Mouse (Mus musculus): Measurements from ENCODE around the gene Car14. TPM values are rescaled to one million over a fixed set of nuclear protein-coding genes. Genes with fewer than 3 reads are reported as not detected.
A peak's percentile ranks its signal among the peaks of the same experiment; 100 is the strongest.
"Not testable (repeated sequence)": the region's sequence is repeated elsewhere in the genome, so short reads cannot be mapped to it uniquely, and the experiment has no call there.

Car14 gene
- polyA plus RNA-seq (2012; rRNA removed): 49.8 and 63.2 TPM in 2 replicates

DNA sequence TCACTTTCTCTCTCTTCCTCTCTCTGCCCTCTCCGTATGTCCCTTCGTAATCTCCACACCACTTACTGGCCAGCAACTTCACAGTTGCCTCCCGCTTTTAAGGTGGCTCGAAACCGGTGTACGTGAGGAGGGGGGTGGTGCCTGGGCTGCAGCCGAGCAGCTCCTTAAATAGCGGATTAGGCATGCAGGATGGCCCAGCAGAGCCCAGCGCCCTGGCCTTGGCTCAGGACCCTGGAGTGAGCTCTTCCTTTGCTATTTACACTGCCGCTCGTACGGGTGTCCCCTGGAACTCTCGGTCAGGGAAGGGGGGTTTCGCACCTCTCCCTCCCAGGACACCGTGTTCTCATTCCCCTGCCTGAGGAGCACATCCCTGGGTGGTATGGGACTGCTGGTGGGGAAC lies at the start of gene Car14:
Gene Car14, minus strand, starts transcription at position 124 of the 400 bp plus-strand sequence.
- TF ChIP-seq POLR2A (IDR thresholded peaks at IDR 0.05; ENCODE audit: borderline replicate concordance, insufficient read depth, low read length): no peak
- no peak for TF ChIP-seq CTCF (IDR thresholded peaks at IDR 0.05; ENCODE audit: borderline replicate concordance, insufficient read depth, low read depth, low read length)
- WGBS: 2% methylated on average over 15 of the region's 15 CpGs
- H3K4me1 ChIP-seq (ENCODE audit: control insufficient read depth, insufficient read depth, low read length): peaks cover 4% of the 10 kb centered on the region; the same call in 1 of the 2 replicates
- H3K27ac ChIP-seq (ENCODE audit: insufficient read depth, low read length): peak within 1 kb of the TSS; percentile 7; the same call in 1 of the 2 replicates
- DNase-seq: no peak
- no peaks in the 10 kb centered on the region for H3K27me3 ChIP-seq (ENCODE audit: control insufficient read depth, insufficient read depth, low read length)
- H3K4me3 ChIP-seq (replicated peaks; ENCODE audit: insufficient read depth, low read depth, low read length): peak within 1 kb of the TSS; percentile 34

DNA sequence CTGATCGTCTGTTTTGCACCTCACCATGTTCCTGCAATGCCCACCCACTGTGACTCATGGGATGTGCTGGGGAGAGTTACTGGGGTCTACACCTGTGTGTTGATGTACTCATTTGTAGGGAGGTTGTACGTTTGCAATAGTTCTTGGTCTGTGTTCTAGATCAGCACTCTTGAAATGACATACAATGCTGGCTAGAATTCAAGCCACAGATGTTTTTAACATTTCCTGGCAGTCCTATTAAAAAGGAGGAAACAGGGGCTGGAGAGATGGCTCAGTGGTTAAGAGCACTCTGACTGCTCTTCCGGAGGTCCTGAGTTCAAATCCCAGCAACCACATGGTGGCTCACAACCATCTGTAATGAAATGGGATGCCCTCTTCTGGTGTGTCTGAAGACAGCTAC lies 49.0 kb upstream of the Car14 start:
- TF ChIP-seq POLR2A (IDR thresholded peaks at IDR 0.05; ENCODE audit: borderline replicate concordance, insufficient read depth, low read length) (no peak), CTCF (IDR thresholded peaks at IDR 0.05; ENCODE audit: borderline replicate concordance, insufficient read depth, low read depth, low read length) (no peak)
- H3K27ac ChIP-seq (ENCODE audit: insufficient read depth, low read length): no peak overlapping the region
- no peak overlapping the region for H3K4me3 ChIP-seq (replicated peaks; ENCODE audit: insufficient read depth, low read depth, low read length)
- WGBS: 40% methylated on average over 3 of the region's 3 CpGs
- H3K4me1 ChIP-seq (ENCODE audit: control insufficient read depth, insufficient read depth, low read length): no peaks in the 10 kb centered on the region
- no peaks in the 10 kb centered on the region for H3K27me3 ChIP-seq (ENCODE audit: control insufficient read depth, insufficient read depth, low read length)
- no peak for DNase-seq

DNA sequence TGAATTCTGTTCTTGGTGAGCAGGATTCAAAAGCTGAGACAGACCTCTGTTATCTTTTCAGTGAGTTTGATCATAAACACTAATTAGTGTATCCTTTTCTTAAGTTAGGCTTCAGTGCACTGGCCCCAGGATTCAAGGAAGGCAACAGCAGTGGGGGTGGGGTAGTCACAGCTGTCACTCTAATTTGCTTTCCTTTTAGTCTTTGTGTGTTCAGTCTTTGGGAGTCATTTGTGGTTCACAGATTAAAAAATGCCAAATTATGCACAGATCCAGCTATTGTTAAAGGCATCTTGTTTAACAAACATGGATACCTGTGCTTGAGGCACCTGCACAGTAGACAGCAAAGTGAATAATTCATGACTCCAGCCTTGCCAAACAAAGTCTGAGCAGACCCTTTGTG lies 48.5 kb upstream of the Car14 start:
- Histone ChIP-seq H3K27me3 (ENCODE audit: control insufficient read depth, insufficient read depth, low read length) (no peaks in the 10 kb centered on the region), H3K4me3 (replicated peaks; ENCODE audit: insufficient read depth, low read depth, low read length) (no peak overlapping the region), H3K4me1 (ENCODE audit: control insufficient read depth, insufficient read depth, low read length) (no peaks in the 10 kb centered on the region), H3K27ac (ENCODE audit: insufficient read depth, low read length) (no peak overlapping the region)
- TF ChIP-seq POLR2A (IDR thresholded peaks at IDR 0.05; ENCODE audit: borderline replicate concordance, insufficient read depth, low read length): no peak
- no peak for TF ChIP-seq CTCF (IDR thresholded peaks at IDR 0.05; ENCODE audit: borderline replicate concordance, insufficient read depth, low read depth, low read length)
- DNase-seq: no peak

DNA sequence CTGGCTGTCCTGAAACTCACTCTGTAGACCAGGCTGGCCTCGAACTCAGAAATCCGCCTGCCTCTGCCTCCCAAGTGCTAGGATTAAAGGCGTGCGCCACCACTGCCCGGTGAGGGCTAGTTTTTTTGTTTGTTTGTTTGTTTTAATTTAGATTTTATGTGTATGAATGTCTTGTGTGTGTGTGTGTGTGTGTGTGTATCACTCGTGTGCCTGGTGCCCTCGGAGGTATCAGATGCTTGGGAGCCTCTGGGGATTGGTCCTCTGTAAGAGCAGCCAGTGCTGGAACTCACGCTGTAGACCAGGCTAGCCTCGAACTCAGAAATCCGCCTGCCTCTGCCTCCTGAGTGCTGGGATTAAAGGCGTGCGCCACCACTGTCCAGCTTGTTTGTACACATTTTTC lies 47.1 kb upstream of the Car14 start:
- peak overlapping the region; percentile 81 for H3K27ac ChIP-seq (ENCODE audit: insufficient read depth, low read length)
- not testable (repeated sequence) for H3K27me3 ChIP-seq (ENCODE audit: control insufficient read depth, insufficient read depth, low read length); H3K4me1 ChIP-seq (ENCODE audit: control insufficient read depth, insufficient read depth, low read length)
- 63% methylated on average over 12 of the region's 12 CpGs for WGBS
- H3K4me3 ChIP-seq (replicated peaks; ENCODE audit: insufficient read depth, low read depth, low read length): peak overlapping the region; percentile 71
- peak in 1 of 2 experiments; percentile 44 for DNase-seq

DNA sequence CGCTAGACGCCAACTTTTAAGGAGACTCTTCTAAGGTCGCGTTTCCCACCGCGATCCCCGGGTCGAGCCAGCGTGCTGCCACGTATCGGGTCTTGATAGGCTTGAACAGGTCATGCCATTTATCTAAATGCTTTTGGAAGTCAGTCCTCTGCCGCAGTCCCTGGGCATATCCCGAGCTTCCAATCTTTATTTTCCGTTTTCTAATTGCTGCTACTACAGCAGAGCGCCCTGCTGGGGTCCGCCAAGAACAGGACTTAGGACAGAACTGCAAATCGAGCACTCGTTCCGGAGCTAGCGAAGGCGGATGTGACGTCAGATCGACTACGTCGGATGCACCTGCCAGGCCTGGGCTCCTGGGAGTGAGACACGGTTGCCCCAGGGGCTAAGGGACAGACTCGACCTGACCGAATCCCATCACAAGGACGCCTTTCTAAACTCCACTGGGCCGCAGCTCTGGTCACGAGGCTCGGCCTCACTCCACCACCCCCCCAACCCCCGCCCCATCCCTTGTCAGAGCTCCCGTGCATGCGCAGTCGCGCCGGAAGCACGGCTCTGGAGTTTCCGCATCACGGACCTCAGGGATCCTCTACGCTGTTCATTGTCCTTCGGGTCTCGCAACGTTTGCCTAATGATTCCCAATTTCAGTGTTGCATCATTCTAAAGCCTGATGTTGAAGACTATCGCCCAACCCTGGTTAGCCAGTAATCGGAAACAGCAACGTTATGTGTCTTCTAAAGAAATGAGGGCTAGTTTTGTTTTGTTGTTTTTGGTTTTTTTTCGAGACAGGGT lies 46.5 kb upstream of the Car14 start:
- peak; percentile 94 to 96 for DNase-seq
- H3K27ac ChIP-seq (ENCODE audit: insufficient read depth, low read length): peak overlapping the region; percentile 81
- WGBS: under 1% methylated on average over 49 of the region's 49 CpGs
- no peaks in the 10 kb centered on the region for H3K4me1 ChIP-seq (ENCODE audit: control insufficient read depth, insufficient read depth, low read length)
- H3K4me3 ChIP-seq (replicated peaks; ENCODE audit: insufficient read depth, low read depth, low read length): peak overlapping the region; percentile 71
- TF ChIP-seq POLR2A (IDR thresholded peaks at IDR 0.05; ENCODE audit: borderline replicate concordance, insufficient read depth, low read length) (peak; percentile 94; the same call in 1 of the 2 replicates), CTCF (IDR thresholded peaks at IDR 0.05; ENCODE audit: borderline replicate concordance, insufficient read depth, low read depth, low read length) (no peak)
- no peaks in the 10 kb centered on the region for H3K27me3 ChIP-seq (ENCODE audit: control insufficient read depth, insufficient read depth, low read length)

DNA sequence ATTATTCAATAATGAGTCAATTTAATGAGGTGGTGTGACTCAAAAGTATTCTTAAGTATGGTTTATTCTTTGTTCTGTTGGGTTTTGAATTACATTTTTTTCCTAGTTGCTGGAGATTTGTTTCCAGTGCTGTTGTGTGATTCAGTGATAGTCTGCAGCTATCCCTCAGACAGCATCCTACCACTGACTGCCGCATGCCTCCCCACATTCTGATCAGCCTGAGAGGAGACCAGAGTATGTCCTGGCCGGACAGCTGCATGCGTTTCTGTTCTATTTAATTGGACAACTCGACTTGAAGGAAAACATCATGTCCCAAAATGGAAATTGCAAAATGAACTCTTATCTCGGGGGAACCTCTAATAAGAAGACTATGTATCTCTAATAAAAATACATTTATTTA lies 43.8 kb upstream of the Car14 start:
- Histone ChIP-seq H3K4me3 (replicated peaks; ENCODE audit: insufficient read depth, low read depth, low read length) (no peak overlapping the region), H3K27me3 (ENCODE audit: control insufficient read depth, insufficient read depth, low read length) (no peaks in the 10 kb centered on the region), H3K27ac (ENCODE audit: insufficient read depth, low read length) (no peak overlapping the region), H3K4me1 (ENCODE audit: control insufficient read depth, insufficient read depth, low read length) (no peaks in the 10 kb centered on the region)
- TF ChIP-seq POLR2A (IDR thresholded peaks at IDR 0.05; ENCODE audit: borderline replicate concordance, insufficient read depth, low read length): no peak
- no peak for TF ChIP-seq CTCF (IDR thresholded peaks at IDR 0.05; ENCODE audit: borderline replicate concordance, insufficient read depth, low read depth, low read length)
- DNase-seq: no peak
- 87% methylated on average over 5 of the region's 5 CpGs for WGBS

DNA sequence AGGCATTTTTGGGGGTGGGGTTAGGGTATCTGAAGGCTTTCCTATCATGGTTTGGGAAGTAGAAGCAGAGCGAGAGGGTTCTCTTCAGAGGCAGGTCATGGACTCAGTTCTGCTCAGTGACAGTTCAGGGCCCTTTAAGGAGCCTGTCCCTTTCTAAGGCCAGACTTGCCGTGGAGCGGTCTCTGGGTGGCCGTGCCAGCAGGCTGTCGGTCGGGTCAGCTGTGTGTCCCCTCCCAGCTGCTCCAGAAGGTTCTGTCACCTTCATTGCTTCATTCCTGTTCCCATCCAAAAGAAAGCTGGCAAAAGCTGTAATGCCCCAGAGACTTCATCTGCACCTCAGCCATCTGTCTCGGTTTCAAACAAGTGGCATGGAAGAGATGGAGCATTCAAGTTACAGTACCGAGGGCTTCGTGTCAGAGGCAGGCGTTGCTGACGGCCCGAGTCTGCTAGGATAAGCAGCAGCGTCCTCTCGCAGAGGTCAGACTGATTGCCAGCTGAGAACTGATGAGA lies 41.3 kb upstream of the Car14 start:
- H3K27ac ChIP-seq (ENCODE audit: insufficient read depth, low read length): no peak overlapping the region
- no peak overlapping the region for H3K4me3 ChIP-seq (replicated peaks; ENCODE audit: insufficient read depth, low read depth, low read length)
- H3K27me3 ChIP-seq (ENCODE audit: control insufficient read depth, insufficient read depth, low read length): no peaks in the 10 kb centered on the region
- 22% methylated on average over 14 of the region's 14 CpGs for WGBS
- TF ChIP-seq CTCF (IDR thresholded peaks at IDR 0.05; ENCODE audit: borderline replicate concordance, insufficient read depth, low read depth, low read length) (no peak), POLR2A (IDR thresholded peaks at IDR 0.05; ENCODE audit: borderline replicate concordance, insufficient read depth, low read length) (no peak)
- DNase-seq: no peak
- H3K4me1 ChIP-seq (ENCODE audit: control insufficient read depth, insufficient read depth, low read length): no peaks in the 10 kb centered on the region

DNA sequence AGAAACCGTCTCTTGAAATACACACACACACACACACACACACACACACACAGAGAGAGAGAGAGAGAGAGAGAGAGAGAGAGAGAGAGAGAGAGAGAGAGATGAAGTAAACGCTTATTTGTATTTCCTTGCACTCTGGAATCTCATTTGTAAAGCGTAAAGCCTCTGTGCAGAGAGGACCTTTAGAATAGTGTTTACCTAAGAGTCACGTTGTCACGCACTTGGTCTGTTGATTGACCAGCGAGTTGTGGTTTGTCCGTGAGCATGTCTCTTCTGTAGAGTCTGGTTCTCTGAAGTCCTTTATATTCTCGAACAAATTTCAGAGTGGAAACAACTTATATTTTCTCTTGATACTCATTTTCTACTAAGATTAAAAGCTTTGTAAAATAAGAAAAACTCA lies 40.3 kb upstream of the Car14 start:
- no peaks in the 10 kb centered on the region for H3K4me1 ChIP-seq (ENCODE audit: control insufficient read depth, insufficient read depth, low read length)
- no peak overlapping the region for H3K4me3 ChIP-seq (replicated peaks; ENCODE audit: insufficient read depth, low read depth, low read length)
- no peak overlapping the region for H3K27ac ChIP-seq (ENCODE audit: insufficient read depth, low read length)
- no peak for DNase-seq
- WGBS: 90% methylated on average over 8 of the region's 8 CpGs
- no peaks in the 10 kb centered on the region for H3K27me3 ChIP-seq (ENCODE audit: control insufficient read depth, insufficient read depth, low read length)
- TF ChIP-seq CTCF (IDR thresholded peaks at IDR 0.05; ENCODE audit: borderline replicate concordance, insufficient read depth, low read depth, low read length) (no peak), POLR2A (IDR thresholded peaks at IDR 0.05; ENCODE audit: borderline replicate concordance, insufficient read depth, low read length) (no peak)
